Mouse (Mus musculus) stomach, postnatal 0 days (tissue): ENCODE data around the gene Gpx4. TPM values are rescaled to one million over a fixed set of nuclear protein-coding genes. Genes with fewer than 3 reads are reported as not detected.

Experiments used
- ATAC-seq: fragments of 200-750 bp; cut with Nextera tagmentation; 2 replicates; pipeline ENCODE4 v1.8.0; 2017; ENCODE audit not compliant: low FRiP score, low TSS enrichment
- DNase-seq: peaks from one replicate; pipeline ENCODE4 v3.0.0-alpha.2; 2016; ENCODE audit warnings: low spot score
- H3K27ac ChIP-seq: fragments of 300-500 bp; sonication (generic); replicated peaks from 2 replicates; pipeline ENCODE4 v1.5.1; 2014; ENCODE audit warnings: mild to moderate bottlenecking, control low read depth
- H3K27me3 ChIP-seq: fragments of 300-500 bp; sonication (generic); 2 replicates; pipeline ENCODE4 v1.6.1; 2014; ENCODE audit warnings: low read length; ENCODE audit not compliant: control insufficient read depth, insufficient read depth
- H3K36me3 ChIP-seq: fragments of 300-500 bp; sonication (generic); 2 replicates; pipeline ENCODE4 v1.6.1; 2014; ENCODE audit warnings: low read length, mixed read lengths; ENCODE audit not compliant: control insufficient read depth, insufficient read depth
- H3K4me1 ChIP-seq: fragments of 300-500 bp; sonication (generic); replicated peaks from 2 replicates; pipeline ENCODE4 v1.6.1; 2014; ENCODE audit warnings: antibody characterized with exemption; ENCODE audit not compliant: control insufficient read depth, insufficient read depth
- H3K4me2 ChIP-seq: fragments of 300-500 bp; sonication (generic); replicated peaks from 2 replicates; pipeline ENCODE4 v1.6.1; 2014; ENCODE audit warnings: low read depth, mild to moderate bottlenecking, control low read depth, moderate library complexity
- H3K4me3 ChIP-seq: fragments of 300-500 bp; sonication (generic); 2 replicates; pipeline ENCODE4 v1.5.1; 2014; ENCODE audit warnings: low read depth, low read length, control low read depth
- H3K9ac ChIP-seq: fragments of 300-500 bp; sonication (generic); 2 replicates; pipeline ENCODE4 v1.6.1; 2014; ENCODE audit warnings: mild to moderate bottlenecking, low read length, control low read depth, mixed read lengths
- H3K9me3 ChIP-seq: fragments of 300-500 bp; sonication (generic); 2 replicates; pipeline ENCODE4 v1.6.1; 2016; ENCODE audit warnings: low read length; ENCODE audit not compliant: control insufficient read depth
- CTCF ChIP-seq: IDR thresholded peaks from 2 replicates; pipeline ENCODE4 v1.5.1; 2016; ENCODE audit warnings: antibody characterized with exemption, low read depth, mild to moderate bottlenecking, moderate library complexity
- EP300 ChIP-seq: optimal IDR thresholded peaks from 2 replicates; pipeline ENCODE3; 2016; ENCODE audit warnings: antibody characterized with exemption
- WGBS: fragments of 180-500 bp; shearing (Covaris S2); extraction: QIAGEN DNeasy Blood & Tissue Kit; methylation state at CpG from one replicate; pipeline ENCODE4 v1.1.7; 2014; 5-methylcytosine and 5-hydroxymethylcytosine counted together
- polyA plus RNA-seq: library from polyadenylated mRNA; unstranded; fragments of >200 nt; fragmentation: Nextera tagmentation; extraction: Ambion mirVana; gene quantifications from 2 replicates; pipeline ENCODE4 v1.2.1, GENCODE M21; 2015

Gene Gpx4
- polyA plus RNA-seq, 1 experiment from 2014 or later = 435 TPM

- no peak overlapping the region for H3K9ac ChIP-seq
- H3K4me1 ChIP-seq = no peaks in the 10 kb centered on the region
- no peak for DNase-seq
- no peak overlapping the region for H3K27ac ChIP-seq
- TF ChIP-seq CTCF (peak; percentile 55), EP300 (no peak)
- no peak for ATAC-seq
- WGBS = 73% methylated on average over 23 of the region's 23 CpGs
- H3K4me2 ChIP-seq = no peak overlapping the region
- no peak overlapping the region for H3K4me3 ChIP-seq
- H3K27me3 ChIP-seq = no peaks in the 10 kb centered on the region
- H3K9me3 ChIP-seq = no peaks in the 10 kb centered on the region
- peaks cover 35% of the 10 kb centered on the region for H3K36me3 ChIP-seq
Observed at GRCm38 (mm10) chr10:80063877-80064650, 17.1 kb downstream of the Gpx4 start.

GRCm38 (mm10) chr10:80069251-80069650 lies 22.3 kb downstream of the Gpx4 start:
- Histone ChIP-seq H3K4me3 (no peak overlapping the region), H3K4me2 (no peak overlapping the region), H3K36me3 (peaks cover 9% of the 10 kb centered on the region), H3K27ac (no peak overlapping the region), H3K4me1 (peaks cover 13% of the 10 kb centered on the region), H3K9ac (no peak overlapping the region), H3K27me3 (no peaks in the 10 kb centered on the region), H3K9me3 (no peaks in the 10 kb centered on the region)
- 91% methylated on average over 6 of the region's 7 CpGs for WGBS
- TF ChIP-seq EP300 = no peak
- ATAC-seq (no peak), DNase-seq (no peak)

GRCm38 (mm10) chr10:80069948-80070450 lies 23.0 kb downstream of the Gpx4 start:
- H3K9ac ChIP-seq = no peak overlapping the region
- peaks cover 16% of the 10 kb centered on the region for H3K4me1 ChIP-seq
- DNase-seq (no peak), ATAC-seq (no peak)
- 94% methylated on average over 4 of the region's 4 CpGs for WGBS
- H3K36me3 ChIP-seq = peaks cover 7% of the 10 kb centered on the region; the same call in 1 of the 2 replicates
- H3K9me3 ChIP-seq = no peaks in the 10 kb centered on the region
- H3K4me3 ChIP-seq = no peak overlapping the region
- H3K4me2 ChIP-seq = no peak overlapping the region
- no peaks in the 10 kb centered on the region for H3K27me3 ChIP-seq
- peak overlapping the region; percentile 94; the same call in 1 of the 2 replicates for H3K27ac ChIP-seq
- TF ChIP-seq EP300 = no peak
- TF ChIP-seq CTCF = no peak

- DNase-seq = peak; percentile 88
- peak overlapping the region; percentile 38; the same call in 1 of the 2 replicates for H3K9ac ChIP-seq
- H3K4me2 ChIP-seq = 0 out of 2 replicates have a peak overlapping the region, but pooled peaks have one; percentile 27
- ATAC-seq = peak; percentile 82
- no peaks in the 10 kb centered on the region for H3K27me3 ChIP-seq
- H3K9me3 ChIP-seq = no peaks in the 10 kb centered on the region
- peak overlapping the region; percentile 94 for H3K27ac ChIP-seq
- no peak overlapping the region for H3K4me3 ChIP-seq
- peaks cover 7% of the 10 kb centered on the region; the same call in 1 of the 2 replicates for H3K36me3 ChIP-seq
- TF ChIP-seq EP300 (peak; percentile 16), CTCF (no peak; the same call in 1 of the 2 replicates)
- H3K4me1 ChIP-seq = peaks cover 17% of the 10 kb centered on the region
- WGBS = 38% methylated on average over 9 of the region's 9 CpGs
Observed at GRCm38 (mm10) chr10:80070837-80071515, 24.0 kb downstream of the Gpx4 start.

GRCm38 (mm10) chr10:80071516-80071900 lies 24.5 kb downstream of the Gpx4 start:
- Histone ChIP-seq H3K27me3 (no peaks in the 10 kb centered on the region), H3K4me2 (0 out of 2 replicates have a peak overlapping the region, but pooled peaks have one; percentile 27), H3K27ac (peak overlapping the region; percentile 94), H3K36me3 (peaks cover 7% of the 10 kb centered on the region; the same call in 1 of the 2 replicates), H3K9ac (peak overlapping the region; percentile 38; the same call in 1 of the 2 replicates), H3K4me3 (no peak overlapping the region), H3K4me1 (peaks cover 17% of the 10 kb centered on the region), H3K9me3 (no peaks in the 10 kb centered on the region)
- DNase-seq (no peak), ATAC-seq (no peak)
- 55% methylated on average over 3 of the region's 3 CpGs for WGBS
- TF ChIP-seq EP300 (no peak), CTCF (no peak; the same call in 1 of the 2 replicates)
